Mouse (Mus musculus) urinary bladder, postnatal 36 days (tissue): ENCODE results near the gene Cpeb2.

Experiments used
- DNase-seq, 2 experiments: peaks; one replicate each; pipeline ENCODE4 v3.0.0; 2022; ENCODE audit warnings: low spot score in 2 of 2, mixed read lengths in 1 of 2

The Cpeb2 gene

GRCm38 (mm10) chr5:43237238-43237637 is 4.3 kb downstream of the Cpeb2 start:
- DNase-seq: no peak

- no peak for DNase-seq
Measured at GRCm38 (mm10) chr5:43239141-43239835, 6.3 kb downstream of the Cpeb2 start.

GRCm38 (mm10) chr5:43240729-43241128 is 7.8 kb downstream of the Cpeb2 start:
- DNase-seq: no peak

- no peak for DNase-seq
Measured at GRCm38 (mm10) chr5:43246236-43246635, 13.3 kb downstream of the Cpeb2 start.

- no peak for DNase-seq
Measured at GRCm38 (mm10) chr5:43246954-43247353, 14.0 kb downstream of the Cpeb2 start.

- no peak for DNase-seq
Measured at GRCm38 (mm10) chr5:43248001-43248430, 15.0 kb downstream of the Cpeb2 start.

GRCm38 (mm10) chr5:43257490-43257889 is 24.5 kb downstream of the Cpeb2 start:
- DNase-seq: no peak

- no peak for DNase-seq
Measured at GRCm38 (mm10) chr5:43258472-43259142, 25.6 kb downstream of the Cpeb2 start.

- no peak for DNase-seq
Measured at GRCm38 (mm10) chr5:43261814-43262213, 28.8 kb downstream of the Cpeb2 start.

GRCm38 (mm10) chr5:43263951-43264350 is 31.0 kb downstream of the Cpeb2 start:
- no peak for DNase-seq

GRCm38 (mm10) chr5:43264696-43265095 is 31.7 kb downstream of the Cpeb2 start:
- DNase-seq: no peak

GRCm38 (mm10) chr5:43277982-43278381 is 45.0 kb downstream of the Cpeb2 start:
- DNase-seq: no peak

GRCm38 (mm10) chr5:43279774-43280173 is 46.8 kb downstream of the Cpeb2 start:
- no peak for DNase-seq

- no peak for DNase-seq
Measured at GRCm38 (mm10) chr5:43285756-43286155, 52.8 kb downstream of the Cpeb2 start.

GRCm38 (mm10) chr5:43289752-43290446 is 56.9 kb downstream of the Cpeb2 start:
- no peak for DNase-seq

- DNase-seq: no peak
Measured at GRCm38 (mm10) chr5:43293136-43293535, 60.2 kb downstream of the Cpeb2 start.

- no peak for DNase-seq
Measured at GRCm38 (mm10) chr5:43297459-43297858, 64.5 kb downstream of the Cpeb2 start.

- DNase-seq: no peak
Measured at GRCm38 (mm10) chr5:43298975-43299374, 66.0 kb downstream of the Cpeb2 start.

GRCm38 (mm10) chr5:43300076-43300475 is 67.1 kb downstream of the Cpeb2 start:
- DNase-seq: no peak

- no peak for DNase-seq
Measured at GRCm38 (mm10) chr5:43300979-43301378, 68.0 kb downstream of the Cpeb2 start.

GRCm38 (mm10) chr5:43303504-43303903 is 70.5 kb downstream of the Cpeb2 start:
- DNase-seq: no peak

GRCm38 (mm10) chr5:43305449-43305848 is 72.5 kb downstream of the Cpeb2 start:
- DNase-seq: no peak

- no peak for DNase-seq
Measured at GRCm38 (mm10) chr5:43309961-43310360, 77.0 kb downstream of the Cpeb2 start.
